Mouse (Mus musculus) liver, embryonic 14.5 days (tissue): ENCODE data around the gene Ptprf.

Experiments used
- CTCF ChIP-seq: IDR thresholded peaks from 2 replicates; pipeline ENCODE4 v1.5.1; 2016; ENCODE audit warnings: antibody characterized with exemption, low read depth, control low read depth
- EP300 ChIP-seq: IDR thresholded peaks from 2 replicates; pipeline ENCODE4 v1.6.1; 2016; ENCODE audit warnings: antibody characterized with exemption, low read depth

DNA sequence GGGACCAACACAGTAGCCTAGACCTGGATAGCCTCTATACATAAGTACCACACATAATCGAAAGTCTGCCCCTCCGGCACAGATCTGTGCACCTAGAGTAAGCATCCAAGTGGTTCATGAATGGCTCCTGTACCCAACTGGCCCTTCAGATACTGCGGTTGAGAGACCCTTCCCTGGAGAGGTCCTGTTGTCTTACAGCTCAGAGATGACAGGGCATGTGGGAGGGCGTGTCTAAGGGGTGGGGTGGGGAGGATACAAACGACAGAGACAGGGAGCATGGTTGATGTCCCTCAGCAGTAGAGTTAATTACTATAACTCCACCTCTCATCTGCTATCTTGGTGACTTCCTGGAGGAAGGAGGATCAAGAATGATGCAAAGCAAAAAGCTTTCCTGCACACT, 29.9 kb downstream of the Ptprf start:
- TF ChIP-seq CTCF (no peak), EP300 (no peak)
